Mouse (Mus musculus) kidney, embryonic 14.5 days (tissue): ENCODE measurements around the gene Il17rd. TPM values are rescaled to one million over a fixed set of nuclear protein-coding genes. Genes with fewer than 3 reads are reported as not detected.
A peak's percentile ranks its signal among the peaks of the same experiment; 100 is the strongest.

Source experiments
- ATAC-seq: fragments of 200-750 bp; cut with Nextera tagmentation; 2 replicates; pipeline ENCODE4 v1.8.0; 2017; ENCODE audit warnings: moderate number of reproducible peaks, mild to moderate bottlenecking, moderate TSS enrichment, moderate library complexity; ENCODE audit not compliant: low FRiP score, low TSS enrichment
- H3K27ac ChIP-seq: fragments of 300-500 bp; sonication (generic); 2 replicates; pipeline ENCODE4 v1.5.1; 2014; ENCODE audit warnings: low read depth, mild to moderate bottlenecking, low read length, moderate library complexity, mixed read lengths
- H3K27me3 ChIP-seq: fragments of 300-500 bp; sonication (generic); 2 replicates; pipeline ENCODE4 v1.6.1; 2014; ENCODE audit warnings: mild to moderate bottlenecking, low read length; ENCODE audit not compliant: control insufficient read depth, insufficient read depth
- H3K36me3 ChIP-seq: fragments of 300-500 bp; sonication (generic); 2 replicates; pipeline ENCODE4 v1.6.1; 2014; ENCODE audit warnings: low read length, mixed read lengths; ENCODE audit not compliant: control insufficient read depth, insufficient read depth
- H3K4me1 ChIP-seq: fragments of 300-500 bp; sonication (generic); 2 replicates; pipeline ENCODE4 v1.6.1; 2014; ENCODE audit warnings: low read length, mixed read lengths; ENCODE audit not compliant: control insufficient read depth, insufficient read depth
- H3K4me2 ChIP-seq: fragments of 300-500 bp; sonication (generic); replicated peaks from 2 replicates; pipeline ENCODE4 v1.6.1; 2014; ENCODE audit warnings: low read depth, mild to moderate bottlenecking, low read length
- H3K4me3 ChIP-seq: fragments of 300-500 bp; sonication (generic); 2 replicates; pipeline ENCODE4 v1.5.1; 2014; ENCODE audit warnings: mild to moderate bottlenecking, low read length
- H3K9ac ChIP-seq: fragments of 300-500 bp; sonication (generic); 2 replicates; pipeline ENCODE4 v1.6.1; 2014; ENCODE audit warnings: low read depth, mild to moderate bottlenecking, low read length, moderate library complexity
- H3K9me3 ChIP-seq: fragments of 300-500 bp; sonication (generic); 2 replicates; pipeline ENCODE4 v1.6.1; 2016; ENCODE audit warnings: low read length; ENCODE audit not compliant: control insufficient read depth
- whole genome bisulfite sequencing: fragments of 180-500 bp; shearing (Covaris S2); extraction: QIAGEN DNeasy Blood & Tissue Kit; methylation state at CpG from one replicate; pipeline ENCODE4 v1.1.7; 2014; 5-methylcytosine and 5-hydroxymethylcytosine counted together
- polyA plus RNA-seq: library from polyadenylated mRNA; unstranded; fragments of >200 nt; fragmentation: Nextera tagmentation; extraction: Ambion mirVana; gene quantifications from 2 replicates; pipeline ENCODE4 v1.2.1, GENCODE M21; 2014

Il17rd gene
- polyA plus RNA-seq, 1 experiment from 2014 or later, result 9.2 TPM

DNA sequence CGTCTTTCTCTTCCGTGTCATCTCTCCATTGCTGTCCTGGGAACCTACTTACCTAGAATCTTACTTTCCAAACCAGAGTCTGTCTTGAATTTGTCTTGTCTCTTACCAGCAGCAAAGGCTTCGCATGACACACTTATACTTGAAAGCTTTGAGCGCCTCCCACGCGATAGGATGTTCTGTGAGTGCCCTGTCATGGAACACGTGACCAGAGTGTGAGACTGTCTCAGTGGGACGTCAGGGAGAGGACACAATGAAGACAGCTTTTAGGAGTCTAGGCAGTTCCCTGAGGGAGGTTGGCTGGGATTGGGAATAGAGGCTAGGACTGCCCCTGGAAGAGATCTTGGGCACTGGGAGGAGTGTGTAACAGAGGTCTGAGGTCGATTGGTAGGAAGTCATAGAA is 57.4 kb downstream of the Il17rd start:
- 0 out of 2 replicates have a peak, but pooled peaks have one; percentile 22 for ATAC-seq
- no peak overlapping the region for H3K9ac ChIP-seq
- no peaks in the 10 kb centered on the region for H3K9me3 ChIP-seq
- H3K36me3 ChIP-seq, result peaks cover 34% of the 10 kb centered on the region
- WGBS, result 71% methylated on average over 9 of the region's 9 CpGs
- no peak overlapping the region for H3K27ac ChIP-seq
- no peaks in the 10 kb centered on the region for H3K27me3 ChIP-seq
- H3K4me1 ChIP-seq, result no peaks in the 10 kb centered on the region
- no peak overlapping the region for H3K4me3 ChIP-seq
- H3K4me2 ChIP-seq, result no peak overlapping the region

DNA sequence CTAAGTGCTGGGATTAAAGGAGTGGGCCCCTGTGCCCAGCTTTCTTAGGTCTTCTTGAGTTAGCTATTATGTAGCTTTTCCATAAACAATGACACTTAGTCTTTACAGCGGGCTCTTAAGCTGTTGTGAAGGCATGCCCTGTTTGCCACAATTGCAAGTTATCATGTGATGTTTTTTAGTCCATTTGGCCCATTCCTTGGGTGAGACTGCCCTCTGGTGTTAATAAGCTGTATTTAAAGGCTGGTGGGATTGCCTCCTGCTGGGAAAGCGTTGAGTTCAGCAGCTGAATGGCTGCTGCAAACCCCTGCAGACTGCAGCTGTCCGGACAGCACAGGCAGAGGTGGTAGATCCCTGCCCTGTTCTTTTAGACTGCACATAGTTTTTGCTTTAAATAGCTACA is 58.0 kb downstream of the Il17rd start:
- Histone ChIP-seq H3K4me3 (no peak overlapping the region), H3K9me3 (no peaks in the 10 kb centered on the region), H3K27ac (no peak overlapping the region), H3K9ac (no peak overlapping the region), H3K36me3 (peaks cover 39% of the 10 kb centered on the region), H3K27me3 (no peaks in the 10 kb centered on the region), H3K4me1 (no peaks in the 10 kb centered on the region), H3K4me2 (no peak overlapping the region)
- ATAC-seq, result peak; percentile 50; the same call in 1 of the 2 replicates
- WGBS, result 34% methylated on average over 3 of the region's 3 CpGs

DNA sequence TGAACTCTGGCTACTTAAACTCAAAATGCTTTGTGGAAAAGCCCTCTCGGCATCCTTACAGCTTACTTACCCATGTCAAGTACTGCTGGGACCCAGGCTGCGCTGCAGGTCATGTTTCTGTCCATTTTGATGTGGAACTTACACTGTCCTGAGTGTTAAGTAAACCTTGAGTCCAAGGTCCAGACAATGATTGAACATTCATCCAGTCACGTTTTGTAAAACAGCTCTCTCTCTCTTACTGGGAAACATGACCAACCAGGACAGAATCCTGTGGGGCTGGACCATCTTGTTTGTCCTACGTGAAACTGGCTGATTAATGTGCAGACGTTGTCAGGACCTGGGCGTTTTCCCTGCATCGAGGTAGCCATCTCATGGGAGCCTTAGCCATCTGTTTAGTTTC is 63.0 kb downstream of the Il17rd start:
- Histone ChIP-seq H3K4me1 (no peaks in the 10 kb centered on the region), H3K27me3 (no peaks in the 10 kb centered on the region), H3K4me2 (no peak overlapping the region), H3K4me3 (no peak overlapping the region), H3K9ac (no peak overlapping the region), H3K36me3 (peaks cover 29% of the 10 kb centered on the region), H3K9me3 (no peaks in the 10 kb centered on the region), H3K27ac (no peak overlapping the region)
- WGBS, result 56% methylated on average over 7 of the region's 7 CpGs
- ATAC-seq, result no peak

DNA sequence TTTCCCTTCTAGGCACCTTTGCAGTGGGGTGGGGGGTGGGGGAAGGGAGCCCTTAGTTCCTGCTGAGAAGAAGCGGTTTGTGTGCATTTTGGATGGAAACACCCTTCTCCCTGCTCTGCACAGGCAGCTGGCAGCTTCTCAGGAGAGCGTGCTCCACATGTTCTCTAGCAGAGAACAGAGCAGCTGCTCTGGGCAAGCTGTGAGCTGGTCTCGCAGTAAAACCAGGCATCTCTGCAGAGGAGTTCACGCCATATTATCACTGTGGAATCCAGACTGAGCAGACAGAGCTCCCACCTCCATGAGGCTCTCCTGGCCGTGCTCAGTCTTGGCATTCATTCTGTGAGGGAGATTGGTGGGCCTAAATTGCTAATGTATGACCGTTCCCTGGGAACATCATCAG is 64.0 kb downstream of the Il17rd start:
- H3K4me1 ChIP-seq, result no peaks in the 10 kb centered on the region
- H3K9ac ChIP-seq, result no peak overlapping the region
- H3K27ac ChIP-seq, result no peak overlapping the region
- ATAC-seq, result no peak
- no peak overlapping the region for H3K4me2 ChIP-seq
- no peak overlapping the region for H3K4me3 ChIP-seq
- H3K36me3 ChIP-seq, result peaks cover 29% of the 10 kb centered on the region
- no peaks in the 10 kb centered on the region for H3K27me3 ChIP-seq
- H3K9me3 ChIP-seq, result no peaks in the 10 kb centered on the region
- WGBS, result 83% methylated on average over 6 of the region's 6 CpGs

DNA sequence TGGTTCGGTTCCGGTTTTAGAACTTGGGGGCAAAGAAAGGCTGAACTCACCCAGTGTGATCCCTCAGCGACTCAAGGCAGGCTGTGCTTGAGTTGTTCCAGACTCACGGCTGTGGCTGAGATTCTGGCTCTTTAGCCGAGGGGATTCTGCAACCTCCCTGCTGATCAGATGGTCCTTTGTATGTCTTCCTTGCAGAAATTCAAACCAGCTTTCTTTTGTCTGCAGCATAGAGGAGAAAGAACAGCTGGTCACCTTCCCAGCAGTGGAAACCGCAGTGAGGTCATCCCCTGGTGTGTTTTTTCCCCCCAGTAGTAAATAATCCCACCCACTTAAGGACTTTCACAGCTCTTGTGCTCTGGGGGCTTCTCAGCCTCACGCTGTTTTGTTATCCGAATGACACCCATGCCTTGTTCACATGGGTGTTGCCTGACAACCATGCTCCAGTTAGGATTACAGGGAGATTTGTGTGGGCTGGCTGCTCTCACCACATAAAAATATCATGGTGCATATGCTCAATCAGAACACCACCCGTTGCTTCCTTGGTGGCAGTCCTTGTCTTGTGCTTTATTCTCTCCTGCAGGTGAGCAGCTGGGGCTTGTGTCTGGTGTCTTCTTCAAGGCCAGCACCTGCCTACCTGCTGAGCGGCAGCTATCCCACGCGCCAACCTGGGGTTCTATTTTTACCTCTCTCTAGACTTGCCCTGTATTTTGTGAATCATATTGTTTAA is 67.2 kb downstream of the Il17rd start:
- no peak for ATAC-seq
- no peak overlapping the region for H3K9ac ChIP-seq
- H3K27ac ChIP-seq, result no peak overlapping the region
- peaks cover 17% of the 10 kb centered on the region; the same call in 1 of the 2 replicates for H3K36me3 ChIP-seq
- H3K9me3 ChIP-seq, result no peaks in the 10 kb centered on the region
- no peaks in the 10 kb centered on the region for H3K4me1 ChIP-seq
- H3K4me3 ChIP-seq, result no peak overlapping the region
- 61% methylated on average over 12 of the region's 12 CpGs for WGBS
- H3K4me2 ChIP-seq, result no peak overlapping the region
- no peaks in the 10 kb centered on the region for H3K27me3 ChIP-seq

DNA sequence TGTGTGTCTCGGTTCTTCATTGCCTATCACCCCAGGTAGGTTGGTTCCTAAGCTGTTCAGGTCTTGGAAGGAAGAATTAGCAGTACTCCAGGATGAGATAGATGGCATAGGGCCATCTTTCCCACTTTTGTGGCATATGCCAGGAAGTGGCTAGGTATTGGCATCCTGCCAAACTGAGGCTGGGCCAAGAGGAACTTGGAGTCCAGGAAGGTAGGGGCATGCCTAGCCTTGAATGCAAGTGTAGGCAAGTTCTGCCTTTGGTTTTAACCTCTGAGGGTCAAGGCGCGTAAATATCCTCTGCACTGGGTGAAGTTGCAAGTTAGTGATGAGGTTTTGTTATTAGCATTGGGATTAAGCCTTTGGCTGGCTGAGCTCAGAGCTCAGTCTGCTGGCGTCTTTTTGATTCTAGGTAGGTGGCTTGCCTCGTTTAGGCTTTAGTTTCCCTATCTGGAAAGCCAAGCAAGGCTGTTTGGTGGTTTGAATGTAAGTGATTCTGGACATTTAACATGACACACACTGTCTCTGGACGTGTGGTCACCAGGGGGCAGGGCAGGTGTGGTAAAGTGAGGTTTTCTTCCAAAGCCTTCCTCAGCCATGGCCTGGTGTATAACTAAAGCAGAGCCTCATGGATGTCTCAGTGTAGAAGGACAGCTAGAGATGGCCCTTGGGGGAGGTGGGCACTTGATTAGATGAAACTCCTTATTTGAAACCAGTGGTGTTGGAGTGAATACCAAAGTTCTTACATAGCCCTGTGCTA is 70.2 kb downstream of the Il17rd start:
- Histone ChIP-seq H3K9me3 (no peaks in the 10 kb centered on the region), H3K4me1 (no peaks in the 10 kb centered on the region), H3K36me3 (no peaks in the 10 kb centered on the region; the same call in 1 of the 2 replicates), H3K9ac (no peak overlapping the region), H3K4me2 (no peak overlapping the region), H3K27me3 (no peaks in the 10 kb centered on the region; the same call in 1 of the 2 replicates), H3K27ac (no peak overlapping the region), H3K4me3 (no peak overlapping the region)
- no peak for ATAC-seq
- 78% methylated on average over 6 of the region's 6 CpGs for WGBS

DNA sequence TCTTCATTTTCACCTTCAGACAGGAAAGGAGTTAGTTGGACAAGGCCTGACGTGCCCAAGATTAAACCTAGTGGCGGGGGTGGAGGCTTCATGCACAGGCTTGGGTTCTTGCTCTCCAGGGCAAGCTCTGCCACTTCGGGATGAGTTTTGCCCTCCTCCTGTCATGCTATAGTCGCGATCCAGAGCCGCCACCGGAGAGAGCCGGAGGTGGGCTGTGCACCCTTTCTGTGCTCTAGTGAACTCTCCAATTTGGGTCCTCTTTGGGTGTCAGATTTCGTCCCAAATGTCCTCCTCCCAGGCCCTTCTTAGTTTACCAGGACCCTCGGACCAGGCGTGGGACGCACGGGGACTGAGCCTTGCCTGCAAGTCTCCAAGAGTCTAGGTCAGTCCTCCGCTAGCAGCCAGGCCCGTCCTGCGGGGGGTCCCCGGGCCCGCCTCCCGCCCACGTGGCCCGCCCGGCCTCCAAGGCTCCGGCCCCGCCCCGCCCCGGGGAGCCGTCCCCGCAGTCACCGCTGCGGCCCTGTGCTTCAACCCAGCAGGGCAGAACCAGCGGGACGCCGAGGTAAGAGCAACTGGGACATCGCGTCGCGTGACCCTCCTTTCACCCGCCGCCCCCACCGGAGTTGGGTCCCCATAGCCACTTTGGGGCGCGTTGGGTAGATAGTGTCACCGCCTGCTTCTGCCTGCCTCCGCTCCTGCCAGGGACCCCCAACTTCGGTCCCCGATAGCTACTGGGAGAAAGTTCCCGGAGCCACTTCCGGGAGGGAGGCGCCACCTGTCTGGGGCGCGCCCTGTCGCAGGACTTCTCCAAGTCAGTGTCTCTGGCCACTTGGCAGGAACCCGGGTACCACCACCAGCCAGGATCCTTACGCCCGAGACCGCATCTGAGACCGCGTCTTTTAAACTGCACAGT is 75.9 kb downstream of the Il17rd start, which contains the start of gene Arhgef3:
Arhgef3 (plus strand) TSS at position 538 of the 913 bp plus-strand sequence.
- H3K4me3 ChIP-seq, result peak within 1 kb of the TSS; percentile 47
- peak within 1 kb of the TSS; percentile 47; the same call in 1 of the 2 replicates for H3K9ac ChIP-seq
- H3K4me1 ChIP-seq, result no peaks in the 10 kb centered on the region
- under 1% methylated on average over 55 of the region's 58 CpGs for WGBS
- H3K27ac ChIP-seq, result no peak within 1 kb of the TSS
- peak; percentile 88 for ATAC-seq
- peak within 1 kb of the TSS; percentile 92 for H3K4me2 ChIP-seq
- H3K9me3 ChIP-seq, result no peaks in the 10 kb centered on the region
- H3K27me3 ChIP-seq, result peaks cover 5% of the 10 kb centered on the region; the same call in 1 of the 2 replicates
- no peaks in the 10 kb centered on the region for H3K36me3 ChIP-seq

DNA sequence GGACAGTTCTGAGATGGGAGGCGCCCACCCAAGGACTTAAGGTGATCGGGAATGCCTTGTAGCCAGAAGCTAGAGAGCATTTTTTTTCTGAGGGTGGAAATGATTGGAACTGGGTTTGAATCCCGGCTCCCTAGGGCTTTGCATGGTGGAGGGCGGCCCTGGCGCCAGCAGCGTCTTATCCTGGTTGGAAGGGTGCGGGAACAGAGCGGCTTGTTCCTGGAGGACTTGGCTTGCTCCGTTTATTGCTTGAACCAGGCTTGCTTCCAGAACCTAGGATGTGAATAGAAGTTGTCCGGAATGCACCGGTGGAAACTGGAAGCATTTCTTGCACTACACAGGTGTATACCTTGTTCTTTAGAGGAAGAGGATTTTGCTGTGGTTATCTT is 76.5 kb downstream of the Il17rd start:
- Histone ChIP-seq H3K4me2 (peak overlapping the region; percentile 92), H3K9ac (peak overlapping the region; percentile 47; the same call in 1 of the 2 replicates), H3K27ac (no peak overlapping the region), H3K27me3 (peaks cover 5% of the 10 kb centered on the region; the same call in 1 of the 2 replicates), H3K4me3 (peak overlapping the region; percentile 47), H3K4me1 (no peaks in the 10 kb centered on the region), H3K9me3 (no peaks in the 10 kb centered on the region), H3K36me3 (no peaks in the 10 kb centered on the region)
- ATAC-seq, result no peak
- 20% methylated on average over 11 of the region's 11 CpGs for WGBS
